Mouse (Mus musculus): ENCODE measurements around the gene Nudt4. TPM values are rescaled to one million over a fixed set of nuclear protein-coding genes. Genes with fewer than 3 reads are reported as not detected.

The Nudt4 gene
- polyA plus RNA-seq, 1 experiment from 2014 or later, result 91.2 TPM

- no peak for TF ChIP-seq CTCF (IDR thresholded peaks at IDR 0.05; ENCODE audit: low read depth)
- ATAC-seq (ENCODE audit: insufficient read depth), result no peak
- no peak overlapping the region for H3K4me2 ChIP-seq
These were observed 34.2 kb upstream of the Nudt4 start for GRCm38 (mm10) chr10:95598056-95598587.

GRCm38 (mm10) chr10:95595852-95596639 lies 32.1 kb upstream of the Nudt4 start:
- ATAC-seq (ENCODE audit: insufficient read depth), result no peak
- no peaks in the 10 kb centered on the region for H3K27me3 ChIP-seq (ENCODE audit: insufficient read depth, low read length)
- no peak overlapping the region for H3K4me3 ChIP-seq (ENCODE audit: low read depth, low read length)
- no peak overlapping the region for H3K4me2 ChIP-seq
- H3K4me1 ChIP-seq (ENCODE audit: insufficient read depth), result no peaks in the 10 kb centered on the region
- WGBS, result 36% methylated on average over 8 of the region's 8 CpGs
- no peak overlapping the region for H3K27ac ChIP-seq (ENCODE audit: low read depth)
- no peaks in the 10 kb centered on the region for H3K9me3 ChIP-seq (ENCODE audit: low read depth, low read length)
- DNase-seq, result no peak
- H3K36me3 ChIP-seq (ENCODE audit: insufficient read depth), result no peaks in the 10 kb centered on the region
- no peak for TF ChIP-seq CTCF (IDR thresholded peaks at IDR 0.05; ENCODE audit: low read depth)
- H3K9ac ChIP-seq, result no peak overlapping the region

More at GRCm38 (mm10) chr10:95598056-95598587, 34.2 kb upstream of the Nudt4 start:
- Histone ChIP-seq H3K9ac (no peak overlapping the region), H3K4me3 (ENCODE audit: low read depth, low read length) (no peak overlapping the region), H3K27me3 (ENCODE audit: insufficient read depth, low read length) (no peaks in the 10 kb centered on the region), H3K36me3 (ENCODE audit: insufficient read depth) (no peaks in the 10 kb centered on the region), H3K4me1 (ENCODE audit: insufficient read depth) (no peaks in the 10 kb centered on the region), H3K9me3 (ENCODE audit: low read depth, low read length) (no peaks in the 10 kb centered on the region), H3K27ac (ENCODE audit: low read depth) (no peak overlapping the region)
- 68% methylated on average over 15 of the region's 15 CpGs for WGBS
- DNase-seq, result no peak

DNA sequence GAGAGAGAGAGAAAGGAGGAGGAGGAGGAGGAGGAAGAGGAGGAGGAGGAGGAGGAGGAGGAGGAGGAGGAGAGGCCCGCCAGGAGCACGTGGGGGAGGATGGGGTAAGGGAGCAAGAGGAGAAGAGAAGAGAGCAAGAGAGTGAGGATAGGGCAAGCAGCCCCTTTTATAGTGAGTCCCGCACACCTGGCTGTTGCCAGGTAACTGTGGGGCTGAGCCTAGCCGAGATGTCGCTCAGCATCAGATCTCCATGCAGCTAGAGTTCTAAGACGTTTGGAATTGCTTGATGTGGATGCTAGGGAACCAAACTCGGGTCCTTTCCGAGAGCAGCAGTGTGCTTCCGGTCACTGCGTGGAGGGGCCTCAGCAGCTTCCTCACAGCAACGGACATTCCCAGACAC lies 30.5 kb upstream of the Nudt4 start:
- no peak overlapping the region for H3K9ac ChIP-seq
- no peaks in the 10 kb centered on the region for H3K9me3 ChIP-seq (ENCODE audit: low read depth, low read length)
- H3K4me2 ChIP-seq, result no peak overlapping the region
- WGBS, result 53% methylated on average over 11 of the region's 11 CpGs
- no peak overlapping the region for H3K27ac ChIP-seq (ENCODE audit: low read depth)
- H3K36me3 ChIP-seq (ENCODE audit: insufficient read depth), result no peaks in the 10 kb centered on the region
- H3K4me3 ChIP-seq (ENCODE audit: low read depth, low read length), result no peak overlapping the region
- TF ChIP-seq CTCF (IDR thresholded peaks at IDR 0.05; ENCODE audit: low read depth), result no peak
- DNase-seq (no peak), ATAC-seq (ENCODE audit: insufficient read depth) (no peak)
- no peaks in the 10 kb centered on the region for H3K4me1 ChIP-seq (ENCODE audit: insufficient read depth)
- H3K27me3 ChIP-seq (ENCODE audit: insufficient read depth, low read length), result no peaks in the 10 kb centered on the region

DNA sequence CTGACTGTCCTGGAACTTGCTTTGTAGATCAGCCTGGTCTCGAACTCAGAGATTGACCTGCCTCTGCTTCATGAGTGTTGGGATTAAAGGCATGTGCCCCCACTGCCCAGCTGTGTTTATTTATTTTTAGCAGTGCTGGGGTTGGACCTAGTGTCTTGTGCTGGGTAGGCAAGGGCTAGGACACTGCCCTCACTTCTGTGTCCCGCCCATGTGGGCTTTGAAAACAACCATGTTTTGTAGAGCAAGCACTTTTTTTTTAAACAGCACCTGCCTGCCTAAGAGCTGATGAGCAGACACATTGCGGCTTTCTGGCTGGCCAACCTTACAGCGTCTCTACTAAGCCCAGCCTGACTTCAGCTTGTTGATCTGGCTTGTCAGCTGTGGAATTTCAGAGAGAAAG lies 27.3 kb upstream of the Nudt4 start:
- Histone ChIP-seq H3K4me3 (ENCODE audit: low read depth, low read length) (no peak overlapping the region), H3K9ac (no peak overlapping the region), H3K27me3 (ENCODE audit: insufficient read depth, low read length) (no peaks in the 10 kb centered on the region), H3K36me3 (ENCODE audit: insufficient read depth) (no peaks in the 10 kb centered on the region), H3K27ac (ENCODE audit: low read depth) (no peak overlapping the region), H3K9me3 (ENCODE audit: low read depth, low read length) (no peaks in the 10 kb centered on the region), H3K4me1 (ENCODE audit: insufficient read depth) (no peaks in the 10 kb centered on the region), H3K4me2 (no peak overlapping the region)
- ATAC-seq (ENCODE audit: insufficient read depth), result no peak
- DNase-seq, result no peak
- WGBS, result 73% methylated on average over 4 of the region's 4 CpGs
- TF ChIP-seq CTCF (IDR thresholded peaks at IDR 0.05; ENCODE audit: low read depth), result no peak

DNA sequence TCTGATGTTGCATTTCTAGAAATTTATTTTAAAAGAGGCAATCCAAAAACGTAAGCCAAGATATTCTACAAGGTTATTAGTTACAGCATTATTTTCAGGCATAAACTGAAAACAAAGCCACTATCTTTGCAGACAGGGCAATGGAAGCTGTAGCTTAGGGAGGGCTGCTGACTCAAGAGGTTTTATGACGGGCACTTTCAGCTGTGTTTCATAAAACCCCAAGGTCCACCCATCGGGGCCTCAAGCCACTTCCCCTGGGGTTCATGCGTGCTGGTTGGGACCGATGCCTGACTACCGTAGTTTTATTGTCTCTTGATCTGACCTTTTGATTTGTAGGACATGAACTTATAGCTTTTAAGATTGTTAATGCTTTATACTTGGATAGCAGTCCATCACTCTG lies 26.2 kb upstream of the Nudt4 start:
- no peak overlapping the region for H3K4me3 ChIP-seq (ENCODE audit: low read depth, low read length)
- H3K36me3 ChIP-seq (ENCODE audit: insufficient read depth), result no peaks in the 10 kb centered on the region
- no peak for TF ChIP-seq CTCF (IDR thresholded peaks at IDR 0.05; ENCODE audit: low read depth)
- WGBS, result 83% methylated on average over 6 of the region's 6 CpGs
- no peak for DNase-seq
- no peak for ATAC-seq (ENCODE audit: insufficient read depth)
- H3K27me3 ChIP-seq (ENCODE audit: insufficient read depth, low read length), result no peaks in the 10 kb centered on the region
- H3K4me1 ChIP-seq (ENCODE audit: insufficient read depth), result no peaks in the 10 kb centered on the region
- H3K9ac ChIP-seq, result no peak overlapping the region
- no peak overlapping the region for H3K27ac ChIP-seq (ENCODE audit: low read depth)
- H3K9me3 ChIP-seq (ENCODE audit: low read depth, low read length), result no peaks in the 10 kb centered on the region
- H3K4me2 ChIP-seq, result no peak overlapping the region

GRCm38 (mm10) chr10:95589196-95589595 lies 25.2 kb upstream of the Nudt4 start:
- Histone ChIP-seq H3K27ac (ENCODE audit: low read depth) (no peak overlapping the region), H3K27me3 (ENCODE audit: insufficient read depth, low read length) (no peaks in the 10 kb centered on the region), H3K4me1 (ENCODE audit: insufficient read depth) (no peaks in the 10 kb centered on the region), H3K4me2 (no peak overlapping the region), H3K9ac (no peak overlapping the region), H3K36me3 (ENCODE audit: insufficient read depth) (no peaks in the 10 kb centered on the region), H3K9me3 (ENCODE audit: low read depth, low read length) (no peaks in the 10 kb centered on the region), H3K4me3 (ENCODE audit: low read depth, low read length) (no peak overlapping the region)
- WGBS, result 88% methylated on average over 4 of the region's 4 CpGs
- ATAC-seq (ENCODE audit: insufficient read depth), result no peak
- TF ChIP-seq CTCF (IDR thresholded peaks at IDR 0.05; ENCODE audit: low read depth), result no peak
- DNase-seq, result peak; percentile 59

GRCm38 (mm10) chr10:95587509-95588220 lies 23.7 kb upstream of the Nudt4 start:
- ATAC-seq (ENCODE audit: insufficient read depth) (no peak), DNase-seq (no peak)
- H3K4me2 ChIP-seq, result no peak overlapping the region
- H3K4me3 ChIP-seq (ENCODE audit: low read depth, low read length), result no peak overlapping the region
- no peak overlapping the region for H3K9ac ChIP-seq
- TF ChIP-seq CTCF (IDR thresholded peaks at IDR 0.05; ENCODE audit: low read depth), result no peak
- no peaks in the 10 kb centered on the region for H3K36me3 ChIP-seq (ENCODE audit: insufficient read depth)
- H3K27ac ChIP-seq (ENCODE audit: low read depth), result no peak overlapping the region
- no peaks in the 10 kb centered on the region for H3K9me3 ChIP-seq (ENCODE audit: low read depth, low read length)
- WGBS, result 82% methylated on average over 8 of the region's 8 CpGs
- H3K27me3 ChIP-seq (ENCODE audit: insufficient read depth, low read length), result no peaks in the 10 kb centered on the region
- no peaks in the 10 kb centered on the region for H3K4me1 ChIP-seq (ENCODE audit: insufficient read depth)
